Mouse (Mus musculus): ENCODE data around the gene Lpar6. TPM values are rescaled to one million over a fixed set of nuclear protein-coding genes. Genes with fewer than 3 reads are reported as not detected.

The Lpar6 gene
- polyA plus RNA-seq, 1 experiment from 2014 or later = 7.0 TPM

DNA sequence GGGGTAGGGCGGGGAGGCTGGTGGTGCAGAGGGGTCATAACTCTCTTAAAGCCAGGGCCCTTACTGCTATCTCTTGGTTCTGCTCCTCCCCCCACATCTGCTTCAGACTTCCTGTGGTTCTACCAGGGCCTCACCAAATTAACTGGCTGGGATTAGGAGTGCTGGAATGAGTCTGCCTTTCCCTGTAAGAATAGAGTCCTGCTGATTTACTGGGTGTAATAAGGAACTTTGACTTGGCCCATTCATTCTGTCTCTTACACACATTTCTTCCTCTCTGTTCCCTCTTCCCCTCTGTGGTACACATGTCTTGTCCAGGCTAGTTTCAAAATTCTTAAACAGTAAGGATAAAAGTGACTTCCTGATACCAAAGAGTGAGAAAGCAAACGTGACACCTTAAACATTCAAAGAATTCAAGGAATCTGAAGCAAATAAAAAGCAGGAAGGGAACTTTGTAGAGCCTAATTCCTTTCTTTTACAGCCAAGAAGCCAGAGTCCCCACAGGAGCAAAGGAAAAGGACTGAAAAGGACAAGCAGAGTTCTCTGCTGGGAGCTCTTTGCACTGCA, 3.1 kb upstream of the Lpar6 start:
- WGBS = 16% methylated on average over 2 of the region's 2 CpGs
- ATAC-seq (ENCODE audit: low FRiP score) = no peak
- H3K4me3 ChIP-seq = no peak overlapping the region

DNA sequence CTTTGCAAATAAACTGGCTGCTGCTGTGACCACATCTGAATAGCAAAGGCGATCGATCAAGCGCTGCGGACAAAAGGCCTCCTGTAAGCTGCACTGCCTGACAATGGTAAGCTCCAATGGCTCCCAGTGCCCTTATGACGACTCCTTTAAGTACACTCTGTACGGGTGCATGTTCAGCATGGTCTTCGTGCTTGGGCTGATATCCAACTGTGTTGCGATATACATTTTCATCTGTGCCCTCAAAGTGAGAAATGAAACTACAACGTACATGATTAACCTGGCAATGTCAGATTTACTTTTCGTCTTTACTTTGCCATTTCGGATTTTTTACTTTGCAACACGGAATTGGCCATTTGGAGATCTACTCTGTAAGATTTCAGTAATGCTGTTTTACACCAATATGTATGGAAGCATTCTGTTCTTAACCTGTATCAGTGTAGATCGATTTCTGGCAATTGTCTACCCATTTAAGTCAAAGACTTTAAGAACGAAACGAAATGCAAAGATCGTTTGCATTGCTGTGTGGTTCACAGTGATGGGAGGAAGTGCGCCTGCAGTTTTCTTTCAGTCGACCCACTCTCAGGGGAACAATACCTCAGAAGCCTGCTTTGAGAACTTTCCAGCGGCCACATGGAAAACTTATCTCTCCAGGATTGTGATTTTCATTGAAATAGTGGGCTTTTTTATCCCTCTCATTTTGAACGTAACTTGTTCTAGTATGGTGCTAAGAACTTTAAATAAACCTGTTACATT, 979 bp downstream of the Lpar6 start:
- WGBS = under 1% methylated on average over 20 of the region's 20 CpGs
- Histone ChIP-seq H3K9ac (peak overlapping the region; percentile 62), H3K4me3 (peak overlapping the region; percentile 50), H3K9me3 (no peaks in the 10 kb centered on the region), H3K27ac (peak overlapping the region; percentile 90), H3K4me2 (peak overlapping the region; percentile 56), H3K36me3 (no peaks in the 10 kb centered on the region), H3K4me1 (replicated peaks) (peaks cover 19% of the 10 kb centered on the region), H3K27me3 (no peaks in the 10 kb centered on the region)
- peak; percentile 89 for ATAC-seq (ENCODE audit: low FRiP score)

More for the DNA sequence above, 3.1 kb upstream of the Lpar6 start:
- Histone ChIP-seq H3K27me3 (no peaks in the 10 kb centered on the region), H3K4me2 (no peak overlapping the region), H3K9me3 (no peaks in the 10 kb centered on the region), H3K27ac (peak overlapping the region; percentile 35), H3K36me3 (peaks cover 2% of the 10 kb centered on the region; the same call in 1 of the 2 replicates), H3K4me1 (replicated peaks) (peaks cover 27% of the 10 kb centered on the region), H3K9ac (no peak overlapping the region)

DNA sequence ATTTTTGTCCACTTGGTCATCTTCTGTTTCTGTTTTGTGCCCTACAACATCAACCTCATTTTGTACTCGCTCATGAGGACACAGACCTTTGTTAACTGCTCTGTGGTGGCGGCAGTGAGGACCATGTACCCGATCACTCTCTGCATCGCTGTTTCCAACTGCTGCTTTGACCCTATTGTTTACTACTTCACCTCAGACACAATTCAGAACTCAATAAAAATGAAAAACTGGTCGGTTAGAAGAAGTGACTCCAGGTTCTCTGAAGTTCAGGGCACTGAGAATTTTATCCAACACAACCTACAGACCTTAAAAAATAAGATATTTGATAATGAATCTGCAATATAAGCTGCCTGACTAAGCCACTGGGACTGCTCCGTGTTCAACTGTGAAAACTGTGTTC, 1.6 kb downstream of the Lpar6 start:
- ATAC-seq (ENCODE audit: low FRiP score) = no peak
- Histone ChIP-seq H3K9ac (peak overlapping the region; percentile 62), H3K4me3 (peak overlapping the region; percentile 50), H3K4me2 (peak overlapping the region; percentile 56), H3K27ac (peak overlapping the region; percentile 90), H3K27me3 (no peaks in the 10 kb centered on the region), H3K9me3 (no peaks in the 10 kb centered on the region), H3K4me1 (replicated peaks) (peaks cover 17% of the 10 kb centered on the region), H3K36me3 (no peaks in the 10 kb centered on the region)
- under 1% methylated on average over 6 of the region's 6 CpGs for WGBS

DNA sequence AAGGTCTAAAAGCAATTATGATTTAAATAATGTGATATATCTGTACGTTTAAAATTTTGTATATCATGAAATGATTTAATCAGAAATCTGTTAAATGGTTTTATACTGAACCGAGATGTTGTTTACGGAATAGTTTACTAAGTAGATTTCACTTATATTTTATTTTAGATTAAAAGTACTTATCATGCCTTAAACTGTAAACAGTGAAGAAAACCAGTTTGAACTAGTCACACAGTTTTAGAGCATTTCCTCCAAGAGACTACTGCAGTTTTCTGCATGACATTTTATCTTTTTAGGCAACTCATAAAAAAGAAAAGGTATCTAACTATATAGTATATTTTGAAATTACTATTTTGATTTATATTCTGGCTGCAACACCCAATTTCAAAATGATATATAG, 2.2 kb downstream of the Lpar6 start:
- WGBS = 50% methylated on average over 3 of the region's 3 CpGs
- Histone ChIP-seq H3K27ac (no peak overlapping the region), H3K4me2 (0 out of 2 replicates have a peak overlapping the region, but pooled peaks have one; percentile 19), H3K4me3 (no peak overlapping the region), H3K36me3 (no peaks in the 10 kb centered on the region), H3K4me1 (replicated peaks) (peaks cover 11% of the 10 kb centered on the region; the same call in 1 of the 2 replicates), H3K27me3 (no peaks in the 10 kb centered on the region), H3K9me3 (no peaks in the 10 kb centered on the region), H3K9ac (no peak overlapping the region)
- no peak for ATAC-seq (ENCODE audit: low FRiP score)

DNA sequence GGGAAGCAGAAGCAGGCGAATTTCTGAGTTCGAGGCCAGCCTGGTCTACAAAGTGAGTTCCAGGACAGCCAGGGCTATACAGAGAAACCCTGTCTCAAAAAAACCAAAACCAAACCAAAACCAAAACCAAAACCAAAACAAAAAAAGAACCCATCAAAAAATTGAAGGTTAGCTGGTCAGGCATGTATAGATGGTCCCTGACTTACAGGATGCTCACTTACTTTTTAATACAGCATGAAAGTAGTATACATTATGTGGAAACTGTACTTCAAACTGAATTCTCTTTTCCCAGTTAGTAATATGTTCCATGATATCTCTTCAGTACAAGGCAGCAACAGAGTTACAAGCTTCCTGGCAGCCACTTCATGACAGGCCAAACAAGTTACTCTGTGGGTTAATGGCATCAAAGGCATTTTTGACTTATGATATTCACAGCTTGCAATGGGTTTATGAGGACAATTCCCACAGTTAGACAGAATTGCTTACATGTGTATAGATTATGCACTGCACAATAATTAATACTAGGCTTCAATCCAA, 6.4 kb downstream of the Lpar6 start:
- H3K4me3 ChIP-seq = no peak overlapping the region
- H3K9me3 ChIP-seq = no peaks in the 10 kb centered on the region
- no peaks in the 10 kb centered on the region for H3K27me3 ChIP-seq
- no peak overlapping the region for H3K27ac ChIP-seq
- no peak overlapping the region for H3K4me2 ChIP-seq
- WGBS = 95% methylated on average over 2 of the region's 2 CpGs
- ATAC-seq (ENCODE audit: low FRiP score) = no peak
- peaks cover 4% of the 10 kb centered on the region; the same call in 1 of the 2 replicates for H3K4me1 ChIP-seq (replicated peaks)
- no peaks in the 10 kb centered on the region for H3K36me3 ChIP-seq
- H3K9ac ChIP-seq = no peak overlapping the region

DNA sequence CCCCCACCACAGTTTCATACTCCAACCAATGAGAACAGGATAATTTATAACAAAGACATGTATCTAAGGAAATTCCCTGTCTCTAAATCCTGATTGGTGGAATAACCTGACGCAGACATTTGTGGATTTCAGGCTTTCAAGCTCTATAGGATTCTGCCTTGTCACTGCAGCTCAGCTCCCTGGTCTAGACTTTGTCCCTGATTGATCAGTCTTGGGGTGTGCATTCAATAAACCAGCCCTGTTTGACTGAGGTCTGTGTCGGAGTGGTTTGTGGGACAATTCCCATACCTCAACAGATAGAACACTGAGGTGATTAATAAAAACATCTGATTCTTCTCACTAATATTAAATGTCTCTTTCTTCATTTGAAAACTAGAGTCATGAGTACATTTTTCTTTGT, 12.4 kb downstream of the Lpar6 start:
- H3K4me2 ChIP-seq = no peak overlapping the region
- ATAC-seq (ENCODE audit: low FRiP score) = no peak
- H3K4me1 ChIP-seq (replicated peaks) = no peaks in the 10 kb centered on the region
- H3K9me3 ChIP-seq = no peaks in the 10 kb centered on the region
- H3K4me3 ChIP-seq = no peak overlapping the region
- no peak overlapping the region for H3K27ac ChIP-seq
- WGBS = 97% methylated on average over 2 of the region's 2 CpGs
- H3K27me3 ChIP-seq = no peaks in the 10 kb centered on the region
- no peak overlapping the region for H3K9ac ChIP-seq
- 0 out of 2 replicates have a peak, but pooled peaks cover 2% of the 10 kb centered on the region for H3K36me3 ChIP-seq

DNA sequence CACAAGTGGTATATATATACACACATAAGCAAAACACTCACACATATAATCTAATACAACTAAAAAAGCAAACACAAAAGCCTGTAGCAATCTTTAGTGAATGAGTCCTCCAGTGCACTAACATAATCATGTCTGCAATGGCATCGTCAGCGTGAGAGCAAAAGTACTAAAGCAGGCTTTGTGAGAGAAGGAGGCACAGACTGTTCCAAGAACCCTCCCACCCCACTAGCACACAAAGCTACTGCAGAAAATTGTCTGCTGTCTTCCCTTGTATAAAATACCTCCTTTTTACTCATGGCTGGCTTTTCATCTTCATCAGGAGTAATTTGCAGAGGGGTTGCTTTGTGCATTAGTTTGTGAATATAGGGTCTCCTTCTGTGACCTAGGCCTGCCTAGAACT, 14.6 kb downstream of the Lpar6 start:
- WGBS = 33% methylated on average over 2 of the region's 2 CpGs
- H3K4me3 ChIP-seq = no peak overlapping the region
- H3K4me1 ChIP-seq (replicated peaks) = no peaks in the 10 kb centered on the region
- 0 out of 2 replicates have a peak, but pooled peaks cover 2% of the 10 kb centered on the region for H3K36me3 ChIP-seq
- no peak for ATAC-seq (ENCODE audit: low FRiP score)
- H3K9me3 ChIP-seq = no peaks in the 10 kb centered on the region
- no peak overlapping the region for H3K9ac ChIP-seq
- H3K4me2 ChIP-seq = no peak overlapping the region
- H3K27me3 ChIP-seq = no peaks in the 10 kb centered on the region
- H3K27ac ChIP-seq = no peak overlapping the region

DNA sequence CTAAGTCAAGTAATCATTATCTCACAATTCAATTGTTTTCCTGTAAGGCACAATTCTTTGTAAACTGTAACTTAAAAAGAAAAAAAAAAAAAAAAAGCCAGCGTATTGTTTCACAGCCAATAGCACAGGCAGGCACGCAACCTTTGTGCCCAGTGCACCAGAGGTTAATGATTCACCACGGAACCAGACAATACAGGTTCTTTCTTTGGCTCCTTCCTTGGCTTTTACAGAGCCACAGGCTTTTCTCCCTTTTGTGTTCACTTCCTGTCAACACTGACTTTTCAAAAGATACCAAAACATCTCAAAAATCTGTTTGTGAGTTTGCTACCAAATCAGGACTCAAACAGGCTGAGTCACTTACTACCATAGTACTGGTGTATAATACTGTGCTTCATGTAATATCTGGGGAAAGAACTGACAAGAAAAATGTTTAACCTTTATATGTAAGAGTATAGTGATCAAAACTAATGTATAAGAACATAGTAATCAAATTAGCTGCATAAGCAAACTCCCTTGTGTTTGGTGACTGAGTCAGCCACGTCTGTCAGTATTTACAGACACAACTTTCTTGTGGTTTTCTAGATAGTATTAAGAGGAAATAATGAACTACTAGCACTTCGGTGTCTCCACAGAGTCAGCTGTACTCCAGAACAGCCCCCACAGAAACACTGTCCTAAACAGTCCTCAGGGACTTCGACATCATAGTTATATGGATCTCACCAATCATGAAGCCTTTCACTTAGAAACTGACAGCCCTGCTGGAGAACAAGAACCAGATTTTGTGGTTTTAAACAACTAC, 16.0 kb downstream of the Lpar6 start:
- Histone ChIP-seq H3K9me3 (no peaks in the 10 kb centered on the region), H3K4me3 (no peak overlapping the region), H3K36me3 (0 out of 2 replicates have a peak, but pooled peaks cover 2% of the 10 kb centered on the region), H3K27me3 (no peaks in the 10 kb centered on the region), H3K4me1 (replicated peaks) (no peaks in the 10 kb centered on the region), H3K9ac (no peak overlapping the region), H3K4me2 (no peak overlapping the region), H3K27ac (no peak overlapping the region)
- no peak for ATAC-seq (ENCODE audit: low FRiP score)
- 29% methylated on average over 6 of the region's 6 CpGs for WGBS

DNA sequence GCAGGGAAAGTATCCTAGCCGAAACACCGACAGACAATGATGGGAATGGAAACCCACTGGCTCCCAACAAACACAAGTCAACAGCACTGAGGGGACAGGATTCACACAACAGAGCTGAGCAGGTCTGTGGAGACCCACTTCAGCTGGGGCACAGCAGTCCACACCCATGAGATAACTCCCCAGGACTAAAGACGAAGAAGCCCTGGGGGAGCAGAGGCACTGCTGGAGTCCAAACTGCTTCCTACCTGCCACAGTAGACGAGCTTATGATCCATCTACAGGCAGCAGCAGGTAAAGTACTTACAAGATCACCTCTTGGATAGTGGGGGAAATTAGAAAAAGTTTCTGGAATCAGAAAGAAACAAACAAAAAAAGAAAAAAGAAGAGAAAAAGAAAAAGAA, 16.7 kb downstream of the Lpar6 start:
- Histone ChIP-seq H3K27me3 (no peaks in the 10 kb centered on the region), H3K4me1 (replicated peaks) (no peaks in the 10 kb centered on the region), H3K4me3 (no peak overlapping the region), H3K36me3 (0 out of 2 replicates have a peak, but pooled peaks cover 2% of the 10 kb centered on the region), H3K4me2 (no peak overlapping the region), H3K27ac (no peak overlapping the region), H3K9ac (no peak overlapping the region), H3K9me3 (no peaks in the 10 kb centered on the region)
- WGBS = 47% methylated on average over 4 of the region's 4 CpGs
- no peak for ATAC-seq (ENCODE audit: low FRiP score)

DNA sequence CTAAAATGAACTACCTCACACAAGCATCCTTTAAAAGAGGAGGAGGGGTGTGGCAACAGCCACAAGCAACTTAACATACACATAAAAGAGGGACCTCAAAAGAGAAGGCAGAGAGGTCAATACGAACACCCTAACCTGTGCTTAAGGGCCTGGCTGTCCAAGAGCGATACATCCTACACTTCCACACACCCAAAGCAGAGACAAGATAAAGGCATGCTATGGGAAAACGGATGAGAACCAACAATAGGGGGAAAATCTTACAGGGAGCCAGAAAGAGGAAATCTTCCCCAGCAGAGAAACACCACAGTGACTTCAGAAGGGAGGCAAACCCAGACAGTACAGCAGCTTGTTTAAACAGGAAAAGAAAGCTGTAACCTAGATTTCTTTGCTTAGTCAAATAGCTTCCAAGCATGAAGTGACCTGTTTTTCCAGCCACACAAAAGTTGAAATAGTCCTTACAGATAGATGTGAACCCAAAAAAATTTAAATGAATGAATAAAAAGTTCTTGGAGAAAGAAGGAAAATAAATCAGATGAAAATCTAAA, 17.8 kb downstream of the Lpar6 start:
- Histone ChIP-seq H3K27me3 (no peaks in the 10 kb centered on the region), H3K4me1 (replicated peaks) (no peaks in the 10 kb centered on the region), H3K9ac (no peak overlapping the region), H3K27ac (no peak overlapping the region), H3K36me3 (0 out of 2 replicates have a peak, but pooled peaks cover 2% of the 10 kb centered on the region), H3K4me2 (no peak overlapping the region), H3K4me3 (no peak overlapping the region), H3K9me3 (no peaks in the 10 kb centered on the region)
- no peak for ATAC-seq (ENCODE audit: low FRiP score)
- WGBS = 57% methylated on average over 3 of the region's 3 CpGs

DNA sequence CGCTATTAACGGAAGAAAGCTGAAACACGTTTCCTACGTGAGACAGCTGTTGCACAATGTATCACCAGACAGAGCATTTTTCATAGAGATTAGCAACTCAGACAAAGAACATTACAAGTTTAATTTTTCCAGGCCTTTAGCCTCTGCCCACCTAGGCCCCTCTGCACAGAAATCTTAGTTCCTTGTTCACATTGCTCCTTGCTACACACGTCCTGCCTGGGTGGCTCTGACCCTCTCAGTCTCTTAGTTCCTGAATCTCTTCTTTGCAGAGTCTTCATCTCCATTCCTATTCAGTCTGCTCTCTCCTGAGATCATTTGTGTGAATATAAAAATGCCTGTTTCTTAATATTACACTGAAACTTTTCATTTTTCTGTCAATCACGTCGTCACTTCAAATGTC, 19.7 kb downstream of the Lpar6 start:
- Histone ChIP-seq H3K4me3 (no peak overlapping the region), H3K27me3 (no peaks in the 10 kb centered on the region), H3K36me3 (peaks cover 7% of the 10 kb centered on the region), H3K9ac (no peak overlapping the region), H3K9me3 (no peaks in the 10 kb centered on the region), H3K4me2 (no peak overlapping the region), H3K27ac (no peak overlapping the region), H3K4me1 (replicated peaks) (no peaks in the 10 kb centered on the region)
- no peak for ATAC-seq (ENCODE audit: low FRiP score)
- 77% methylated on average over 7 of the region's 7 CpGs for WGBS

DNA sequence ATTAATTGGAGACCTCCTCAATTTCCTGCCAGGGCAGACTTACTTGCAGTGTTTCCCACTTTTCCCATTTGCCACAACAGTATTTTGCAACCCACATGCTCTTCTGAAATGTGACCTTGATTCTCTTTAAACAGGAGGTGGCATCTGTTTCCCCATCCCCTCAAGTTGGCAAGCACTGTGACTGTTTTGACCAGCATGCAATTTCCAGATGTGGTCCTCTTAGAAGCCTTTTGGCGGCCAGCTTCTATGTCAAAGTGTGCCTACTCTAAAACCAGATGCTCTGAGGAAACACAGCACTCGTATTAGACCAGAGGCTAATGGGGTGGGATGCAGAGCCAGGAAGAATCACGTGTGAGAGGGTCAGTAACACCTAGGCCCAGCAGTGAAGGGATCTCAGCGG, 20.5 kb downstream of the Lpar6 start:
- Histone ChIP-seq H3K36me3 (peaks cover 14% of the 10 kb centered on the region), H3K9ac (no peak overlapping the region), H3K9me3 (no peaks in the 10 kb centered on the region), H3K4me3 (no peak overlapping the region), H3K4me2 (no peak overlapping the region), H3K27ac (no peak overlapping the region), H3K4me1 (replicated peaks) (no peaks in the 10 kb centered on the region), H3K27me3 (no peaks in the 10 kb centered on the region)
- WGBS = 72% methylated on average over 4 of the region's 4 CpGs
- ATAC-seq (ENCODE audit: low FRiP score) = no peak

Data from hindbrain, embryonic 13.5 days (tissue).